Mouse (Mus musculus): ENCODE data around the gene Ddn. TPM values are rescaled to one million over a fixed set of nuclear protein-coding genes. Genes with fewer than 3 reads are reported as not detected.

Ddn gene
- polyA plus RNA-seq, 1 experiment from 2014 or later: 0.82 TPM

- H3K9ac ChIP-seq: no peak overlapping the region
- H3K27me3 ChIP-seq (replicated peaks): peaks cover 95% of the 10 kb centered on the region
- H3K4me3 ChIP-seq: peak overlapping the region; percentile 18; the same call in 1 of the 2 replicates
- 0 out of 2 replicates have a peak, but pooled peaks cover 1% of the 10 kb centered on the region for H3K9me3 ChIP-seq
- no peak for ATAC-seq (ENCODE audit: low FRiP score, low read depth)
- peaks cover 25% of the 10 kb centered on the region for H3K4me1 ChIP-seq
- peak overlapping the region; percentile 53 for H3K4me2 ChIP-seq (replicated peaks)
- 1% methylated on average over 23 of the region's 23 CpGs for WGBS
- no peak overlapping the region for H3K27ac ChIP-seq
- no peaks in the 10 kb centered on the region for H3K36me3 ChIP-seq
Observed at GRCm38 (mm10) chr15:98790761-98791160, 18.5 kb downstream of the Ddn start.

GRCm38 (mm10) chr15:98789661-98790535 lies 19.4 kb downstream of the Ddn start, which contains the start of gene Wnt1:
Gene Wnt1 (plus strand): TSS chr15:98789857.
- ATAC-seq (ENCODE audit: low FRiP score, low read depth): no peak
- H3K9ac ChIP-seq: 0 out of 2 replicates have a peak within 1 kb of the TSS, but pooled peaks have one; percentile 29

DNA sequence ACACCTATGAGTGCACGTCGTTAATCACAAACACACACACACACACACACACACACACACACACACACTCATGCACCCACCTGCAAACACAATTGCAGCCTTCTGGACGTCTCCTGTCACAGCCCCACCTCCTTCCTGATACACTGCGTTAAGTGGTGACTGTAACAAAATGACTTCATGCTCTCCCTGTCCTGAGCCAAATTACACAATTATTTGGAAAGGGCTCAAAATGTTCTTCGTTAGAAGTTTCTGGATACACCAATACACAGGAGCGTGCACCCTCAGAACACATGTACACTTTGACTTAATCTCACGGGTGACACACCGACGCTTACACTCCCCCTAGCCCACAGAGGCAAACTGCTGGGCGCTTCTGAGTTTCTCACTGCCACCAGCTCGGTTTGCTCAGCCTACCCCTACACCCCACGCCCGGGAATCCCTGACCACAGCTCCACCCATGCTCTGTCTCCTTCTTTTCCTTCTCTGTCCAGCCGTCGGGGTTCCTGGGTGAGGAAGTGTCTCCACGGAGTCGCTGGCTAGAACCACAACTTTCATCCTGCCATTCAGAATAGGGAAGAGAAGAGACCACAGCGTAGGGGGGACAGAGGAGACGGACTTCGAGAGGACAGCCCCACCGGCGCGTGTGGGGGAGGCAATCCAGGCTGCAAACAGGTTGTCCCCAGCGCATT lies 20.2 kb downstream of the Ddn start:
- Histone ChIP-seq H3K27me3 (replicated peaks) (peaks cover 87% of the 10 kb centered on the region), H3K9ac (0 out of 2 replicates have a peak overlapping the region, but pooled peaks have one; percentile 29), H3K27ac (no peak overlapping the region), H3K36me3 (no peaks in the 10 kb centered on the region), H3K4me3 (peak overlapping the region; percentile 16; the same call in 1 of the 2 replicates), H3K4me2 (replicated peaks) (peak overlapping the region; percentile 37), H3K9me3 (0 out of 2 replicates have a peak, but pooled peaks cover 3% of the 10 kb centered on the region), H3K4me1 (peaks cover 25% of the 10 kb centered on the region)
- WGBS: 9% methylated on average over 24 of the region's 24 CpGs
- no peak for ATAC-seq (ENCODE audit: low FRiP score, low read depth)

More at GRCm38 (mm10) chr15:98789661-98790535, 19.4 kb downstream of the Ddn start, which contains the start of gene Wnt1:
- Histone ChIP-seq H3K27me3 (replicated peaks) (peaks cover 92% of the 10 kb centered on the region), H3K4me3 (peak within 1 kb of the TSS; percentile 16; the same call in 1 of the 2 replicates), H3K4me1 (peaks cover 25% of the 10 kb centered on the region), H3K4me2 (replicated peaks) (peak within 1 kb of the TSS; percentile 53), H3K9me3 (0 out of 2 replicates have a peak, but pooled peaks cover 3% of the 10 kb centered on the region), H3K27ac (no peak within 1 kb of the TSS), H3K36me3 (no peaks in the 10 kb centered on the region)
- under 1% methylated on average over 51 of the region's 51 CpGs for WGBS

- no peak overlapping the region for H3K4me2 ChIP-seq (replicated peaks)
- no peak overlapping the region for H3K27ac ChIP-seq
- WGBS: 34% methylated on average over 4 of the region's 4 CpGs
- ATAC-seq (ENCODE audit: low FRiP score, low read depth): no peak
- H3K9ac ChIP-seq: no peak overlapping the region
- peaks cover 20% of the 10 kb centered on the region for H3K4me1 ChIP-seq
- no peaks in the 10 kb centered on the region for H3K36me3 ChIP-seq
- H3K4me3 ChIP-seq: no peak overlapping the region
- peaks cover 76% of the 10 kb centered on the region for H3K27me3 ChIP-seq (replicated peaks)
- H3K9me3 ChIP-seq: 0 out of 2 replicates have a peak, but pooled peaks cover 3% of the 10 kb centered on the region
Observed at GRCm38 (mm10) chr15:98787930-98788329, 21.4 kb downstream of the Ddn start.

DNA sequence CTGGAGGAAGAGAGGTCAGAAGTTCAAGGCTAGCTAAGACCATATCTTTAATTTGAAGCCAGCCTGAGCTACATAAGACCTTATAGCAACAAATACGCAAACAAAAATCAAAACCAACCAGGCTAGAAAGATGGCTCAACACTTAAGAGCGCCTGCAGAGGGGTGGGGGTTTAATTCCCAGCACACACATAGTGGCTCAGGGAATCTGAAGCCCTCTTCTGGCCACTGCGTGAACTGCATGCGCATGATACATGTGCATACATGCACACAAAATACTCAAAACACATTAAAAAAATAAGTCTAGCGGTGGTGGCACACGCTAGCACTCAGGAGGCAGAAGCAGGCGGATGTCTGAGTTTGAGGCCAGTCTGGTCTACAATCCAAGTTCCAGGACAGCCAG lies 23.5 kb downstream of the Ddn start:
- H3K9me3 ChIP-seq: 0 out of 2 replicates have a peak, but pooled peaks cover 3% of the 10 kb centered on the region
- no peaks in the 10 kb centered on the region for H3K36me3 ChIP-seq
- 41% methylated on average over 7 of the region's 7 CpGs for WGBS
- no peak overlapping the region for H3K4me3 ChIP-seq
- no peak overlapping the region for H3K27ac ChIP-seq
- no peak overlapping the region for H3K4me2 ChIP-seq (replicated peaks)
- no peak for ATAC-seq (ENCODE audit: low FRiP score, low read depth)
- peaks cover 8% of the 10 kb centered on the region for H3K4me1 ChIP-seq
- H3K9ac ChIP-seq: no peak overlapping the region
- peaks cover 76% of the 10 kb centered on the region for H3K27me3 ChIP-seq (replicated peaks)

DNA sequence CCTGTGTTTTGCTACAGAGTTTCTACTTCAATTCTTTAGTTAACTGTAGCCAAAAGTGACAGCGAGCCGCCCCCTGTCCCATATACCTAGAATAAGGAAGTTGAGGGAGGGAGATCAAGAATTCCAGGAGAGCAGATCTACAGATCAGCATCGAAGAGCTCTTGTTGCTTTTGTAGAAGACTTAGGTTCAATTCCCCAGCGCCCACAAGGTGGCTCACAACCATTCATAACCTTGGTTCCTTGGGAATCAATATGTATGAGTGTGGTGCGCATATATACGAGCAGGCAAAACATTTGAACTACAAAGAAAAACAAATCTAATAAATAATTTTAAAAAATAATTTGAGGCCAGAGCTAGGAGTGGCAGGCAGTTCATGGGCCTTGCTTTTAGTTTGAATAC lies 28.1 kb downstream of the Ddn start:
- no peak overlapping the region for H3K4me2 ChIP-seq (replicated peaks)
- WGBS: 21% methylated on average over 6 of the region's 6 CpGs
- no peak overlapping the region for H3K4me3 ChIP-seq
- ATAC-seq (ENCODE audit: low FRiP score, low read depth): no peak
- H3K27me3 ChIP-seq (replicated peaks): peaks cover 80% of the 10 kb centered on the region
- 0 out of 2 replicates have a peak, but pooled peaks cover 3% of the 10 kb centered on the region for H3K9me3 ChIP-seq
- H3K27ac ChIP-seq: no peak overlapping the region
- no peak overlapping the region for H3K9ac ChIP-seq
- peaks cover 32% of the 10 kb centered on the region for H3K4me1 ChIP-seq
- no peaks in the 10 kb centered on the region for H3K36me3 ChIP-seq

GRCm38 (mm10) chr15:98780573-98780972 lies 28.7 kb downstream of the Ddn start:
- WGBS: 3% methylated on average over 13 of the region's 13 CpGs
- no peaks in the 10 kb centered on the region for H3K9me3 ChIP-seq

DNA sequence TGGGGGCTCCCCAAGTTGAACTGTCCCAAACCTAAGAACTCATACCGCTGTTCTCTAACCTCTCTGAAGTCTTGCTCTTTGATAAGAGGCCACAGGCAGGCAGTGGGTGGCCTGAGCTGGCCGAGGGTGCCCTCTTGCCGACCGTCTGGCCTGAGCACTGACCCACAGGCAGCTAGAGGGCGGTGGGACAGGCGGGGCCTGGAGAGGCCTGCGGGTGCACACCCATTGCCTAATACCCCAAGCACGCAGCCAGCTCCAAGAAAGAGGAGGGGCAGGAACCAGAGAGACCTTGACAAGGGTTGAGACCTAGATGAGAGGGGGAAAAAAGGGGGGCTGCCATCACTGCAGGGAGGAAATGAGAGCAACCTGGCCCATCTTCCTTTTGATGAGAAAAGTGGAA lies 29.2 kb downstream of the Ddn start:
- Histone ChIP-seq H3K4me3 (no peak overlapping the region), H3K4me2 (replicated peaks) (no peak overlapping the region), H3K27ac (no peak overlapping the region), H3K9me3 (no peaks in the 10 kb centered on the region), H3K4me1 (peaks cover 37% of the 10 kb centered on the region), H3K9ac (no peak overlapping the region), H3K27me3 (replicated peaks) (peaks cover 82% of the 10 kb centered on the region), H3K36me3 (no peaks in the 10 kb centered on the region)
- WGBS: 5% methylated on average over 8 of the region's 8 CpGs
- no peak for ATAC-seq (ENCODE audit: low FRiP score, low read depth)

More at GRCm38 (mm10) chr15:98780573-98780972, 28.7 kb downstream of the Ddn start:
- Histone ChIP-seq H3K4me1 (peaks cover 37% of the 10 kb centered on the region), H3K27me3 (replicated peaks) (peaks cover 81% of the 10 kb centered on the region), H3K36me3 (no peaks in the 10 kb centered on the region), H3K4me3 (no peak overlapping the region), H3K9ac (no peak overlapping the region), H3K27ac (no peak overlapping the region), H3K4me2 (replicated peaks) (no peak overlapping the region)
- no peak for ATAC-seq (ENCODE audit: low FRiP score, low read depth)

GRCm38 (mm10) chr15:98778806-98779205 lies 30.5 kb downstream of the Ddn start:
- H3K36me3 ChIP-seq: no peaks in the 10 kb centered on the region
- H3K4me3 ChIP-seq: no peak overlapping the region
- ATAC-seq (ENCODE audit: low FRiP score, low read depth): no peak
- peaks cover 92% of the 10 kb centered on the region for H3K27me3 ChIP-seq (replicated peaks)
- WGBS: under 1% methylated on average over 8 of the region's 11 CpGs
- H3K27ac ChIP-seq: no peak overlapping the region
- peaks cover 37% of the 10 kb centered on the region for H3K4me1 ChIP-seq
- H3K9me3 ChIP-seq: no peaks in the 10 kb centered on the region
- no peak overlapping the region for H3K9ac ChIP-seq
- no peak overlapping the region for H3K4me2 ChIP-seq (replicated peaks)

DNA sequence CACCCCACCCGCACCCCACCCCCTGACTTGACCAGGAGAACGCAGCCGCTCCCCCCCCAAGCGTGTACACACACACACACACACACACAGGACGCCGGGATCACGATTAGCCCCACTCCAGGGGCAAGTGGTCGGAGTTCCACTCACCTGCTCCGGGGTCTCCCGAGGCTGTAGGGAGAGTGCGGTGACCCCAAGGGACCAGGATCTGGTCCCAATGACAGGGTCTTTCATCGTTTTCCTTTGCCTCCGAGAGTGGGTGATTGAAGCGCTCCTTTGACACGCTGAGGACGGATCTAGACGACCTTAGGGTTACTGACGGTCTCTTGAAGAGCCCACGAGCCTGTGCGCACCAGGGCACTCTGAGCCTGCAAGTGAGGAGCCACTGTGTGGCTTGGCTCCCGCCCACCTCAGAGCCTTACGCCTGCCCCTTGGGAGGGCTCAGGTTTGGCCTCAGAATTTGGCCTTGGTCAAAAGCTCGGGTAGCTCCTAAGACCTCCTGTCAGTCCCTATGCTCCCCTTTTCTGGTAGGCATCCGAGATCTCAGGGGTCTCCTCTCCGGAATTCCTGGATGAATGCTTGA lies 31.0 kb downstream of the Ddn start:
- Histone ChIP-seq H3K9me3 (no peaks in the 10 kb centered on the region), H3K9ac (no peak overlapping the region), H3K27ac (no peak overlapping the region), H3K4me3 (peak overlapping the region; percentile 16; the same call in 1 of the 2 replicates), H3K4me1 (peaks cover 37% of the 10 kb centered on the region), H3K4me2 (replicated peaks) (peak overlapping the region; percentile 45), H3K36me3 (no peaks in the 10 kb centered on the region), H3K27me3 (replicated peaks) (peaks cover 96% of the 10 kb centered on the region)
- ATAC-seq (ENCODE audit: low FRiP score, low read depth): no peak
- 1% methylated on average over 25 of the region's 25 CpGs for WGBS

- H3K9me3 ChIP-seq: no peaks in the 10 kb centered on the region
- peak within 1 kb of the TSS; percentile 16; the same call in 1 of the 2 replicates for H3K4me3 ChIP-seq
- H3K36me3 ChIP-seq: no peaks in the 10 kb centered on the region
- H3K4me2 ChIP-seq (replicated peaks): peak within 1 kb of the TSS; percentile 53
- H3K27ac ChIP-seq: no peak within 1 kb of the TSS
- peaks cover 39% of the 10 kb centered on the region for H3K4me1 ChIP-seq
- peaks cover 99% of the 10 kb centered on the region for H3K27me3 ChIP-seq (replicated peaks)
- no peak for ATAC-seq (ENCODE audit: low FRiP score, low read depth)
- 0% methylated on average over 32 of the region's 33 CpGs for WGBS
- peak within 1 kb of the TSS; percentile 38; the same call in 1 of the 2 replicates for H3K9ac ChIP-seq
Observed at GRCm38 (mm10) chr15:98777762-98778161, 31.5 kb downstream of the Ddn start, which contains the start of gene Wnt10b. Gene Wnt10b (minus strand): TSS chr15:98778150.

Measured in neural tube, embryonic 12.5 days (tissue).